9 mouse cellular contexts compared by ENCODE assay signal in the genomic region with DNA sequence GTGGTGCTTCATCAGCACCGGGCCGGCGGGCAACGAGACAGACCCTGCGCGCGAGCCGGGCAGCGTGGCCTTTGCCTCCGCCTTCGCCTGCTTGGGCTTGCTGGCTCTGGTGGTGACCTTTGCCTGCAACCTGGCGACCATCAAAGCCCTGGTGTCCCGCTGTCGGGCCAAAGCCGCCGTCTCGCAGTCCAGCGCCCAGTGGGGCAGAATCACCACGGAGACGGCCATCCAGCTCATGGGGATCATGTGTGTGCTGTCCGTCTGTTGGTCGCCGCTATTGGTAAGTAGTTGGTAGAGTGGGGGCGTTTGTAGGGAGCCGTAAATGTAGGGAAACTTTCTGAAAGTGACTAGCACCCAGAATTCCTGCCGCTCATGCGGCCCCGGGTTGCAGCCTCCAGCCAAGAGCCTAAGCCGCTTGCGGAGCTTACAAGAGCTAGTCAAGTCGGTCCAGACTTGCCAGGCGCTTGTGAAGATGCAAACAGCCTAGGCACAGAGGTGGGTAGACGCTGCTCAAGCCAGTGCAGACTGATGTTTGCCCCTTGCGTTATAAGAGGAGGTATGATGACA. TPM values are rescaled to one million over a fixed set of nuclear protein-coding genes. Genes with fewer than 3 reads are reported as not detected.
DNase-seq lines count a peak whose midpoint lies in the region; ATAC-seq and TF ChIP-seq lines count a peak whose summit lies in the region.
"Had no signal": no experiment of that assay in that cellular context is flagged by ENCODE, and none has a peak within 500 bp of the region (broad histone marks: within the 10 kb centered on the region; RNA-seq: fewer than 3 reads in every experiment).

No protein-coding gene starts in this region.

- peak; percentile 13; the same call in 1 of the 2 replicates for ATAC-seq in hindbrain, postnatal 0 days
- peak; percentile 6; the same call in 1 of the 2 replicates for ATAC-seq in liver, postnatal 0 days

- H3K27ac ChIP-seq in gastrocnemius, adult 2 months = no peak overlapping the region
- H3K27ac ChIP-seq in hindbrain, postnatal 0 days = no peak overlapping the region
- H3K27ac ChIP-seq in liver, postnatal 0 days (ENCODE audit: low read depth) = no peak overlapping the region

- no peaks in the 10 kb centered on the region for H3K36me3 ChIP-seq in hindbrain, postnatal 0 days (ENCODE audit: insufficient read depth, low read length)
- no peaks in the 10 kb centered on the region for H3K36me3 ChIP-seq in liver, postnatal 0 days (replicated peaks; ENCODE audit: insufficient read depth, low read length)

- peak overlapping the region; percentile 60 for H3K4me3 ChIP-seq in gastrocnemius, adult 2 months
- H3K4me3 ChIP-seq in hindbrain, postnatal 0 days (ENCODE audit: low read length) = peak overlapping the region; percentile 49
- H3K4me3 ChIP-seq in liver, postnatal 0 days (ENCODE audit: low read depth, low read length) = peak overlapping the region; percentile 49

- TF ChIP-seq EP300 in liver, postnatal 0 days (IDR thresholded peaks at IDR 0.05; ENCODE audit: low read depth) = no peak

- H3K4me2 ChIP-seq in hindbrain, postnatal 0 days (ENCODE audit: low read depth, low read length) = peak overlapping the region; percentile 80
- H3K4me2 ChIP-seq in liver, postnatal 0 days (ENCODE audit: low read depth, low read length) = peak overlapping the region; percentile 81

- peaks cover 23% of the 10 kb centered on the region for H3K27me3 ChIP-seq in hindbrain, postnatal 0 days (ENCODE audit: insufficient read depth, low read length)
- peaks cover 26% of the 10 kb centered on the region for H3K27me3 ChIP-seq in liver, postnatal 0 days (ENCODE audit: insufficient read depth, low read length)
- H3K27me3 ChIP-seq: CH12.LX had no signal

- DNase-seq in gastrocnemius, adult 2 months = no peak
- DNase-seq in gastrocnemius, postnatal 25 days = no peak
- peak; percentile 15 for DNase-seq in thymus, postnatal 4 days
- DNase-seq in thymus, postnatal 10 days (ENCODE audit: low spot score in 2 of 2) = no peak
- no peak for DNase-seq in hindbrain, postnatal 0 days (ENCODE audit: low spot score)
- DNase-seq in liver, postnatal 0 days = no peak
- no peak for DNase-seq in cerebellum, postnatal 36 days
- no peak for DNase-seq in spleen, postnatal 36 days (ENCODE audit: low spot score in 2 of 2)

- intact Hi-C loops in gastrocnemius, adult 2 months (cut with DNase I) = no loop called here

- H3K9me3 ChIP-seq in hindbrain, postnatal 0 days (ENCODE audit: low read length) = no peaks in the 10 kb centered on the region
- H3K9me3 ChIP-seq in liver, postnatal 0 days (ENCODE audit: low read length) = no peaks in the 10 kb centered on the region

- 0 out of 2 replicates have a peak, but pooled peaks cover 6% of the 10 kb centered on the region for H3K4me1 ChIP-seq in hindbrain, postnatal 0 days (ENCODE audit: insufficient read depth, low read length)
- H3K4me1 ChIP-seq in liver, postnatal 0 days (ENCODE audit: insufficient read depth) = peaks cover 11% of the 10 kb centered on the region

- 3% methylated on average over 34 of the region's 34 CpGs for WGBS in hindbrain, postnatal 0 days
- 2% methylated on average over 34 of the region's 34 CpGs for WGBS in liver, postnatal 0 days (ENCODE audit: insufficient replicate concordance)

- H3K9ac ChIP-seq in hindbrain, postnatal 0 days (replicated peaks; ENCODE audit: low read length) = peak overlapping the region; percentile 33; the same call in 1 of the 2 replicates
- H3K9ac ChIP-seq in liver, postnatal 0 days (replicated peaks) = 0 out of 2 replicates have a peak overlapping the region, but pooled peaks have one; percentile 21

- TF ChIP-seq CTCF in gastrocnemius, adult 2 months (IDR thresholded peaks at IDR 0.05) = no peak
- TF ChIP-seq CTCF in hindbrain, postnatal 0 days (IDR thresholded peaks at IDR 0.05; ENCODE audit: low read depth) = no peak
- no peak for TF ChIP-seq CTCF in liver, postnatal 0 days (IDR thresholded peaks at IDR 0.05; ENCODE audit: low read depth)

RNA-seq across cellular contexts. Expression of gene Ptger3, which starts 1.0 kb away (rescaled TPM):
- total RNA-seq in gastrocnemius, adult 2 months (2021) = under 1 TPM in 1 of 2 experiments, not detected in 1; 0.89 TPM
- 1 to 10 TPM in 1 of 2 experiments, under 1 TPM in 1; 0.31 to 2.7 TPM for total RNA-seq in gastrocnemius, postnatal 25 days (2021)
- 12.5 and 16.5 TPM in 2 replicates for total RNA-seq in hindbrain, postnatal 0 days (2014; rRNA removed)
- polyA plus RNA-seq in hindbrain, postnatal 0 days (2015; fragmentation: Nextera tagmentation; extraction: Ambion mirVana) = 9.0 and 9.4 TPM in 2 replicates
- 4.2 and 4.7 TPM in 2 replicates for polyA plus RNA-seq in liver, postnatal 0 days (2015; fragmentation: Nextera tagmentation; extraction: Ambion mirVana)
- total RNA-seq: CH12.LX had no signal

RNA-seq across cellular contexts. Expression of gene Zranb2, which starts 33.7 kb away (rescaled TPM):
- 10 to 100 TPM; 52.0 to 60.5 TPM for total RNA-seq in gastrocnemius, adult 2 months (2021)
- total RNA-seq in gastrocnemius, postnatal 25 days (2021) = 10 to 100 TPM; 46.4 to 50.2 TPM
- 53.8 and 55.1 TPM in 2 replicates for total RNA-seq in hindbrain, postnatal 0 days (2014; rRNA removed)
- 93.4 and 102 TPM in 2 replicates for polyA plus RNA-seq in hindbrain, postnatal 0 days (2015; fragmentation: Nextera tagmentation; extraction: Ambion mirVana)
- polyA plus RNA-seq in liver, postnatal 0 days (2015; fragmentation: Nextera tagmentation; extraction: Ambion mirVana) = 24.6 and 28.4 TPM in 2 replicates
